Mouse (Mus musculus) E14TG2a.4 (cell line): ENCODE results near the gene Fgfr3.

ENCODE experiments used
- H3K27me3 ChIP-seq: 2 replicates; pipeline ENCODE4 v1.6.1; 2014; ENCODE audit warnings: low read length, control low read depth; ENCODE audit not compliant: insufficient read depth
- H3K36me3 ChIP-seq: 2 replicates; pipeline ENCODE4 v1.6.1; 2014; ENCODE audit warnings: low read length, control low read depth; ENCODE audit not compliant: insufficient read depth
- H3K4me1 ChIP-seq: replicated peaks from 2 replicates; pipeline ENCODE4 v1.6.1; 2014; ENCODE audit warnings: low read depth, low read length, control low read depth
- H3K4me3 ChIP-seq: replicated peaks from 2 replicates; pipeline ENCODE4 v1.5.1; 2014; ENCODE audit warnings: mild to moderate bottlenecking, low read length
- H3K9me3 ChIP-seq: 2 replicates; pipeline ENCODE4 v1.6.1; 2014; ENCODE audit warnings: low read length, control low read depth
- CTCF ChIP-seq: conservative IDR thresholded peaks from 2 replicates; pipeline ENCODE4 v1.5.1; 2014; ENCODE audit warnings: low read length
- NANOG ChIP-seq: IDR thresholded peaks from 2 replicates; pipeline ENCODE4 v1.6.1; 2014; ENCODE audit warnings: borderline replicate concordance, low read length, mixed read lengths
- POU5F1 ChIP-seq: IDR thresholded peaks from 2 replicates; pipeline ENCODE4 v1.6.1; 2014; ENCODE audit warnings: low read length, borderline replicate concordance

Fgfr3 gene

DNA sequence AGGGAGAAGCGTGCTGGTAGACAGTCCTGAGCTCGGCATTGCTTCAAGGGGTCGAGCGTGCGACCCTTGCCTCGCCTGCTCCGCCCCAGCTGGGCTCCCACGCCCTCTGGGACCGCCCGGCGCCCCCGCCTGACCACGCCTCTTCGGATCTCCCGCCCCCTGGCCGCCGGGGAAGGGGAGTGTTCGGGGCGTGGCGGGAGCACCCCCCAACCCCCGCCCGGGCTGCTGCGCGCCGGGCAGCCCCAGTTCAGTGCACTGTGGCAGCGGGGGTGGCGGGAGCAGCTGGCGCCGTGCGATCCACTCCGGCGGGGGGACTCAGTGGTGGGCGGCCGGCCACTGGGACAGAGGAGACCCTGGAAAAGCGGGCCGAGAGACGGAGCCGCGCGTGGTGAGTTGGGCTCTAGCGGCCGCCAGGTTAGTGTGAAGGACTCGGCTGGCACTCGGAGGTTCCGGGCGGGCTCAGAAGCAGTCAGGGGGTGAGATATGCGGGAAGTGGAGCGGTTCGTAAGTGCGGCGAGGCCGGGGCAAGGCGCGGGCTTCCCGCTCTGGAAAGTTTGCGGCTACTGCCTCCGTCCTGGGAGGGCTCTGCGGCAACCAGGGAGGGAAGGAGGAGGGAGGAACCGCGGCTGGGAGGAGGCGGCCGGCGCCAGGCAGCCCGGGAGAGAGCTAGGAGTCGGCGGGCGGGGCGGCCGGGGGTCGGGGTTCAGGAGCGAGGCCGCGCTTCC lies at the start of gene Fgfr3:
TSS of gene Fgfr3 (plus strand) at position 134 of the 725 bp plus-strand sequence.
- peaks cover 38% of the 10 kb centered on the region for H3K4me1 ChIP-seq

DNA sequence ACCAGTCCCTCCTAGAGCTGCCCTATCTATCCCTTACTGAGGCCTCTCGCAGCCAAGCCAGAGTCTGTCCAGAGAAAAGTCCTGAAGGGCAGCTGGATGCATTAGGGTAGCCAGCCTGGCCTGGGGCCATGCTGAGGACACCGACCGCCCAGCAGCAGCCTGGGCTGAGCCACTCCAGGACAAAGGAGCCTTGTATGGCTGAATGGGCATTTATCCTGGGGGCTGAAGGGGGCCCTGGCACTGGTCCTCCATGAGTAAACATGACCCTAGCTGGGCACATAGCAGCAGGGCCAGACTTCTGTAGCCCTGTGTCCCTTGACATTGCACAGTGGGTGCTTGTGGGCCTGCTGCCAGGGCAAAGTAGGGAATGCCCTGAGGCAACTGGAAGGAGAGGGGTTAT lies 47.0 kb upstream of the Fgfr3 start:
- no peak overlapping the region for H3K4me3 ChIP-seq
- H3K4me1 ChIP-seq: no peaks in the 10 kb centered on the region; the same call in 1 of the 2 replicates
- H3K27me3 ChIP-seq: no peaks in the 10 kb centered on the region
- TF ChIP-seq POU5F1 (no peak), NANOG (no peak), CTCF (no peak)
- H3K9me3 ChIP-seq: no peaks in the 10 kb centered on the region
- peaks cover 60% of the 10 kb centered on the region for H3K36me3 ChIP-seq

More for the DNA sequence above, at the start of gene Fgfr3:
- Histone ChIP-seq H3K9me3 (no peaks in the 10 kb centered on the region), H3K27me3 (peaks cover 93% of the 10 kb centered on the region), H3K36me3 (no peaks in the 10 kb centered on the region), H3K4me3 (peak within 1 kb of the TSS; percentile 78)
- TF ChIP-seq POU5F1: no peak
- TF ChIP-seq NANOG: no peak
- no peak for TF ChIP-seq CTCF

DNA sequence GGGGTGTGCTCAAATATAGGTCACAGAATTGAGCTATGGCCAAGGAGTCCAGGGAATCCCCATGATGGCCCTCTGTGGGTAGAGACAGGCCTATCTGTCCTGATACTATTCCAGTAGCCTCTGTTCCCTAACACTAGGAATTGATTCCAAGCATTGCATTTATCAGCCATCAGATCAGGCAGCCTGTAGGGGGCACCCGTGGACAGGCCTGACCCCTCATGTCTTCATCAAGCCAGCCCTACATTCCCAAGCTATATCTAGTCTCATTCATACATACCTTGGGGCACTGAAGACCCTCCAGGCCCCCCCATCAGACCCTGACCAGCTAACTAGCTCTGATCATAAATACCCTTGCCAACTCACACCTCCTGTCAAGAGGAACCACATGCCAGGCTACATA lies 45.5 kb upstream of the Fgfr3 start:
- no peak overlapping the region for H3K4me3 ChIP-seq
- H3K9me3 ChIP-seq: no peaks in the 10 kb centered on the region
- H3K27me3 ChIP-seq: no peaks in the 10 kb centered on the region
- H3K4me1 ChIP-seq: peaks cover 3% of the 10 kb centered on the region
- TF ChIP-seq CTCF: peak; percentile 64
- no peak for TF ChIP-seq POU5F1
- peaks cover 44% of the 10 kb centered on the region for H3K36me3 ChIP-seq

DNA sequence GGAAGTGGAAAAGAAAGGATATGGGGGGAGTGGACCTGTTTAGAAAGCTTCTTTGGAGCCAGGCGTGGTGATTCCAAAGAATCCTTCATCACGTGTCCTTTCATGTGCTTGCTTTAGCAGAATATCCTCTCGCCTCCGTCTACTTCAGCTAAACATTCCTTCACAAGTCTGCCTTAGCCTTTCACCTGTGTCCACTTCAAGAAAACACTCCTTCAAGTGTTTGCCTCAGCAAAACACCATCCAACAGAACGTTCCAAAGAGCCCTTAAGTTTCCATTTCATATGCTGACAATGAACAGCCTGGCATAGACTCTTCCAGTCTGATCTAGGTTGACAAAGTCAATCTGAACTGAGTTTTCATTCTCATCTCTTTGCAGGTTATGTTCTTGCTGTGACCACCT lies 43.2 kb upstream of the Fgfr3 start:
- peaks cover 23% of the 10 kb centered on the region for H3K36me3 ChIP-seq
- TF ChIP-seq CTCF (no peak), NANOG (no peak), POU5F1 (no peak)
- H3K27me3 ChIP-seq: peaks cover 9% of the 10 kb centered on the region
- H3K9me3 ChIP-seq: no peaks in the 10 kb centered on the region
- no peak overlapping the region for H3K4me3 ChIP-seq
- peaks cover 17% of the 10 kb centered on the region for H3K4me1 ChIP-seq

DNA sequence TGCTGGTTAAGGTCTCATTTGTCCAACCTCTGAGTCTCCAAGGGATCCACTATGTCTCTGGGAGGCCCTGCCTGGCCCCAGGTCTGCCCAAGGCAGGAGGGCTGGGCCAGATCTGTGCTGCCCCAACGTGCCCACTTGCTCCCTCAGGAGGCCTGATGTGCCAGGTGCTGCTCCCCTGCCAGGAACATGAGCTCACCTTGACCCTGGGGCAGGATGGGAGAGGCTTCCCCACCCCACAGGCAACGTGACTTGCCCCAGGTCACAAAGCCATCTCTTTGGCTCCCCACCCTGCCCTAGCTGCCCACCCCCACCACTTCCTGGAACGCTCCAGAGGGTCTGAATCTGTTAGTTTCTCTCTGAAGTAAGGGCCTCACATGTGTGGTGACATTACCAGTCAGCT lies 40.4 kb upstream of the Fgfr3 start:
- Histone ChIP-seq H3K27me3 (peaks cover 30% of the 10 kb centered on the region), H3K4me1 (peaks cover 17% of the 10 kb centered on the region), H3K36me3 (no peaks in the 10 kb centered on the region), H3K9me3 (no peaks in the 10 kb centered on the region), H3K4me3 (0 out of 2 replicates have a peak overlapping the region, but pooled peaks have one; percentile 13)
- TF ChIP-seq CTCF: no peak
- no peak for TF ChIP-seq NANOG
- TF ChIP-seq POU5F1: no peak

DNA sequence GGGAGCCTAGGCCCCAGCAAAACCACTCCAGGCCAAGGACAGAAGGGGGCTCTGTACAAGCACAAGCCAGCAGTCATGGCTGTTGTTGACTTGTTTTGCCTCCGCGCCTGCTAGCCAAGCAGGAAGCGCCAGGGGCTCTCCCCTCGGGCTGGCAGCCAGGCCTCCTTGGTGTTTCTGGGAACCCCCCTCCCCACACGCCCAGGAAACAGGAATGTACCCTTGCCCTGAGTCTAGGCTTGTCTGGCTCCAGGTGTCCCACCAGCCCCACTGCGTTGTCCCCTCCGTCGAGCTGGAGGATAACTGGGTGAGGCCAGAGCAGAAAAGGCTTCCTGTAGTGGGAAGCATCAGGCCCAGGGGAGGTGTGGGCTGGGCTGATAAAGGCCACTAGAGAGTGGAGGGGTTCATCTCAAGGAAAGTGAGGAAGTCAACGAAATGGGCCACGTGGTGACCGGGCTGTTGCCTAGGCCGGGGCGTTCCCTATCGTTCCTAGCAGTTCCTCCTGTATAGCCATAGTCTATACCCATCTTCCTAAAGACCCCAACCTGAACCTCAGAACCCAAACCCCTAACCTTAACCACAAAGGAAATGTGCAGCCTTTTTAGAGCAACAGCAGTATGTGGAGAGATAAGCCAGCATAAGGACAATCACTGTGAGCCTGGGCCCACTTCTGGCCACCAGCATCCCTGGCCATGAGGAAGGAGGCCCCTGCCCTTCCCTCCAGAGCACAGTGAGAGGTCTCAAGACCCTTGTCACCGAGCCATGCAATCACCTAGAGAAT lies 39.7 kb upstream of the Fgfr3 start:
- Histone ChIP-seq H3K4me1 (peaks cover 17% of the 10 kb centered on the region), H3K4me3 (peak overlapping the region; percentile 37; the same call in 1 of the 2 replicates), H3K36me3 (no peaks in the 10 kb centered on the region), H3K9me3 (no peaks in the 10 kb centered on the region), H3K27me3 (peaks cover 37% of the 10 kb centered on the region)
- TF ChIP-seq CTCF: no peak
- TF ChIP-seq POU5F1: no peak
- no peak for TF ChIP-seq NANOG

DNA sequence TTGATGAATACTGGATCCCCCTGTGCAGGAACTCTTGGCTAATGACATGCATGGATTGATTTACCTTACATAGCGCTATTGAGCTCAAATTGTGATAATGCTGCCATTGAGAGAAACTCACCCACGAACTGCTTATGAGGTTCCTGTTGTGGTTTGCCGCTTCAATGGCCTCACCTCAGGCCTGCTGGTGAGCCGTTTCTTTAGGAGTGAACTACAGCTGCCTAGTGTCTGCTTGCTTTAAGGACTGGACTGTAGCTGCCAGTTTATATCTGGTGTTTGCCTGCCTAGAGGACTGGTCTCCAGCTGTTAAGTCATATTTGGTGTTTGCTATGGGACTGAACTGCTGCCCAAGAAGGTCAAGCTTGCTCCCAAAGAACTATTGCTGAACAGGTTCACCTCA lies 38.5 kb upstream of the Fgfr3 start:
- Histone ChIP-seq H3K27me3 (peaks cover 49% of the 10 kb centered on the region), H3K4me3 (no peak overlapping the region), H3K4me1 (peaks cover 17% of the 10 kb centered on the region), H3K9me3 (no peaks in the 10 kb centered on the region), H3K36me3 (no peaks in the 10 kb centered on the region)
- no peak for TF ChIP-seq NANOG
- TF ChIP-seq POU5F1: no peak
- no peak for TF ChIP-seq CTCF

DNA sequence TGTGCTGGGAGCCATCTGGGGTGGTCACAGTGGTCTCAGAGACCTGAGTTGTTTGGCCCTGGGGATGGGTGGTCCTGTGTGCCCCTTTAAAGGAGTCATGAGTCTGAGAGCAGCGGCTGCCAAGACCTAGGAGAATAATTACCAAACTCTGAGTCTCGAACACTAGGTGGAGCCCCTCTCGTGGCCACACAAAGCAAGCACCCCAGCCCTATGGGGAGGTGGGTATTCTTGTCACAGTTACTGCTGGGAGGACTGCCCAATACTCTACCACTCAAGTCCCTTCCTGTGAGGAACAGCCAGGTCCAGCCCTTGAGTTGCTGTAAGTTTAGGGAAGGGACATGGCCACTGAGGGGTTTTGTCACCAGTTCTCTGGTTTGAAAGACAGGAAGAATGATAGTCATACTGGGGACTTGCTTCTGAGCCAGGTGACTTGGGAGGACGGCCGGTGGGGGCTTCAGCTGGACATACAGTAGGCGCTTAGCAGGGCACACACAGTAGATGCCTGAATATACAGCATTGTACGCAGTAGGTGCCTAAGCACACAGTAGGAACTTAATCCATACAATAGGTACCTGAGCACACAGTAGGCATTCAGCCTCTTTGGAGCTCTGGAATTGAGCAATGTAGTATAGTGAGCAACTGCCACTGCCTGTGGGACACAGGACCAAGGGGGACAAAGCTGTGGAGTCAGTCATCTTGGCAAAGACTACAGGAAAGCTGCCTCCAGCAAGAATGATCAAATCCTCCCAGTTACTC lies 37.4 kb upstream of the Fgfr3 start:
- TF ChIP-seq POU5F1 (no peak), CTCF (peak; percentile 31)
- H3K4me1 ChIP-seq: peaks cover 21% of the 10 kb centered on the region
- no peaks in the 10 kb centered on the region for H3K36me3 ChIP-seq
- peaks cover 60% of the 10 kb centered on the region for H3K27me3 ChIP-seq
- H3K4me3 ChIP-seq: no peak overlapping the region
- H3K9me3 ChIP-seq: no peaks in the 10 kb centered on the region
